Mouse (Mus musculus) cerebellum, adult 8-10 months (tissue): ENCODE measurements at regions not wholly inside any gene's neighbourhood (a gene's known extent, or its start where the extent isn't known, plus 50 kb on each side); places are given as distances from the start of the nearest gene placed in this dataset.
"Not testable (repeated sequence)": the region's sequence is repeated elsewhere in the genome, so short reads cannot be mapped to it uniquely, and the experiment has no call there.

ENCODE experiments used
- DNase-seq: peaks from one replicate; pipeline ENCODE4 v3.0.0; 2022

GRCm38 (mm10) chr6:95058017-95058416 lies 59.0 kb upstream of the Kbtbd8 start:
- peak; percentile 14 for DNase-seq

DNA sequence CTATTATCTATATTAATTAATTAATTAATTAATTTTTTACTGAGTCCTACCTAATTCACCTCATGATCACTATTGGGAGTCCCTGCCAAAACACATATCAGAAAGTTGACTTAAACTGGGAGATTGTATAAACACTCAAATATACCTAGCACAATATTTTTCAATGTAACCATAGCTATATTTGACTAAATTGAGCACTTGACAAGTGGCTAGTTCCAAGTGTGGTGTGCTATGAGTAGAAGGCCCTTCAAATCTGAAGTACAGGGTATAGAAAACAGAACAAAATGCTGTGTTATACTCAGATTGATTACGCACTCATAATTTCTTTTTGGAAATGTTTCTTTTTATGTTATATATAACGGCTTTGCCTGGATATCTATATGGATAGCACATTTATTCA lies 60.8 kb upstream of the Kbtbd8 start:
- no peak for DNase-seq

DNA sequence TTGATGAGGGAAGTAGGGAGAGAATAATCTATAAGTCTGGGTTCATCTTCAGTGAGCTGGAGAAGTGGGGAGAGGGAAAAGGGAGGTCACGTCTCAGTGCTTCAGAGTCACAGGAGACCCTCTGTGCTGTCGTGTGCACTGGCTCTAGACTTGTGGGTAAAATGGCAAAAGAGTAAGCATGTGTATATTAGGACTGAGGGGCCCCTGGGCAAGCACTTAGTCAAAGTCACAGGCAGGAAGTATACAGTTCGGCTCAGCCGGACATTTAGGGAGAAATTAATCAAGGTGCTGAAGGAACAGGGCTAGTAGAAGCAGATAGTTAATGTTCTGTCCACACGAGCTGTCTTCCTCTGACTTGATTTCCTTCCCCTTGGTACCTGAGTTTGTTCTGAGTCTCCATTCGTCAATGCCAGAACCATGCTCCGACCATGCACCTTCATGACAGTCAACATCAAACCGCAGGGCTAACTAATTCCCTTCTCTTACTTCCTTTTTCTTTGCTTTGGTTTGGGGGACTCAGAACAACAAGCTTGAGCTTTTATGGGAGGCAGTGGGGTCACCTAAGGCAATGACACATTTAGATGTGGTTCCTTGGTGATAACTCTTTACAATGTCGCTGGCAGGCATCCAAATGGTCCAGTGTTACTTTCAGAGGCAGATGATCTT lies 63.2 kb upstream of the Kbtbd8 start:
- DNase-seq = no peak

- DNase-seq = not testable (repeated sequence)
These were observed 75.7 kb upstream of the Kbtbd8 start for GRCm38 (mm10) chr6:95041351-95041750.

GRCm38 (mm10) chr6:95024239-95024638 lies 92.8 kb upstream of the Kbtbd8 start:
- no peak for DNase-seq

DNA sequence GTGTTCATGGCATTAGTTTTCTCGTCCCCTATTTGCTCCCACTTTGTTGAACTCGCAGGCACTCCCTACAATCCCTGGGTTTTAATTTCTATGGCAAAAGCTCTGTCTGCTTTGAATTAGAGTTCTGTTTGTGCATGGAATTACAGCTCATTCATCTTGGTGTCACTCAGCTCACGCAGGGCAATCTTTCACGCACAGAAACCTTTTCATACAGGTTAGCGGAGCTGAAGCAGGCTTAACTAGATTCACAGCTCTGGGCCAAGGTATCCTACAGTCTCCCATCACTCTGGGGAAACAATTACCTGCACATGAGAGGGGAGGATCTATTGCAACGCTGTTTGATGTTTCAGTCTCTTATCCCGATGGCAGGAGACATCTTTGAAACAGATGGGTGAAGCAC lies 95.3 kb upstream of the Kbtbd8 start:
- DNase-seq = no peak

DNA sequence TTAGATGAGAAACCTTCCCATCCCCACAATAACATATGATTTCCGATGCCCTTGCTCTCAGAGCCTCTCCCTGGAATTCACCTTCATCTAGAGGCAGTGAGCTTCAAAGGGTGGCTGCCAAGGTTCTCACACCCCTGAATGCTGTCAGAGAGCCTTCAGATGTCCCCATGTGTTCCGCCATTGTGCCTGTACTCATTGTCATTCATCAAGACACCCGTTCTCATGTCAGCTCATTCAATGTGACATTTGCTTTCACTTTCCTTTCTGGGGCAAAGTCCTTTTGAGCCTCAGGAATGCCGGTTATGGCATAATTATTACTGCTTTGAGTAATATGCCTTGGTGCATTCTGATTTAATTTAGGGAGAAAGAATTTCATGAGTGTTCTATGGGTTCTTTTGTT lies 99.1 kb upstream of the Kbtbd8 start:
- DNase-seq = no peak

DNA sequence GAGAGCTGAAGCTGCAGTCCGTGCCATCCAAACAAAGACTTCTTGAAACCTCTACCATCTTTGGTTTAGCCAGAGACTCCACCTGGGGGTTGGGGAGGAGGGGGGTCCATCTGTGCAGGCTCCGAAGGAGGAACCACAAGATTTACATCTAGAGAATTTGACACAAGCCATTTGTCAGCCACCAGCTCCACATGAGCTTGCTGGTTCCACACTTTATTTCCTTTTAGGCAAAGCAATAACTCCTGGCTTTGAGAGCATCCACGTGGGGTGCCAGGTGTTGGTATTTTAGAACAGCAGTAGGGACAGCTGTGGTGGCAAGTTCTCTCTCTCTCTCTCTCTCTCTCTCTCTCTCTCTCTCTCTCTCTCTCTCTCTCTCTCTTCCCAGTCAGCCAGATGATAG lies 99.6 kb upstream of the Kbtbd8 start:
- DNase-seq = no peak

DNA sequence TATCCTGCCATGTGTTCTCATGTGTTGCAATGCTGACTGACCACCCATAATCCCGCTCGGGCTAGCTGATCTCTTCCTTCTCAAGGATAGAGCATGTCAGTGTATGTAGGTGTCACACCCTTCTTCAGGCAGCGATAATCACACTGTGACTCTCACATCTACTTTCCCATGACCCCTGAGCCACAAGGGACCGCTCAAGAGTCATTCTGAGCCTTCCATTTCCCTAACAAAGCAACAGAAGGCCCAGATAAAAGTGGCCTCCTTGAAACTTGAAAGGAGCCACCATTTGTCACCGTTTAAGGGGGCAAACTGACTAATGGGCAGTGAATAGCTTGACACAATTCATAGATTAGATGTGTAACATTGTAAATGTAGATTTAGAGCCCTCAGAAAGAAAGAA lies 103.9 kb upstream of the Kbtbd8 start:
- DNase-seq = no peak

- no peak for DNase-seq
These were observed 110.6 kb upstream of the Kbtbd8 start for GRCm38 (mm10) chr6:95006485-95006884.

DNA sequence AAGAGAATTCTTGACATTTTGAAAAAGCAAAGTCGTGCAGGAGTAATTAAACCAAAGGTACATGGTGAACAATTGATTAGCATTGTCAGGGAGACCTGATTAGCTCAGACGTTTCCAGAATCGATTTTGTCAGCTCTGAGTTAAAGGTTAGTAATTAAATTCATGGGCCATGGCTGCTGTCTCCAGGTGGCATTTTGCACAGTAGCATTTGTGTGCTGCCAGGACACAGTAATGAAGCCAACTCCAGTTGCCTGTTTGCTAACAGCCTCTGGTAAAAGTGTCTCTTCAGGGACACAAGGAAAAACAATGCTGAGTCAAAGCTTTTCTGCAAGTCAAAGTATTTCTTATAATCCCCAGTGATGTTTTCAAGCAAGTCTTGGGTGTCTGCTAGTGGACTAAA lies 113.3 kb upstream of the Kbtbd8 start:
- DNase-seq = no peak

- no peak for DNase-seq
These were observed 117.5 kb upstream of the Kbtbd8 start for GRCm38 (mm10) chr6:94999562-94999961.

- no peak for DNase-seq
These were observed 118.0 kb upstream of the Kbtbd8 start for GRCm38 (mm10) chr6:94999002-94999401.

DNA sequence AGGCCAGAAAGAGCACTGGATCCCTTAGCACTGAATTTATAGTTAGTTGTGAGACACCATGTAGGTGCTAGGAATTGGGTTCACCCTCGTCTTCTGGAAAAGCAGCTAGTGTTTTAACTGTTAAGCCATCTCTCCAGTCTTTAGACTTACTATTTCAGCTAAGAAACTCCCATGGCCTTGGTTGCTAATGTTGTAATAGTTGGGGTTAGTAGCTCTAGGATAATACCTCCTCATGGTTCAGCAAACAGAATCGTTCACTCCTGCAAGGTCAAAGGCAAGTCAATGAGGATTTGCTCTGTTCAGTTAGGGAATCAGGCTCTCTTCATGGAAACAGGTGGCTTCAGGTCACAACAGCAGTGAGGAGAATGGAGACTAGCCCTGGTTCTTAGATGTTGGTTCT lies 118.7 kb upstream of the Kbtbd8 start:
- DNase-seq = no peak

DNA sequence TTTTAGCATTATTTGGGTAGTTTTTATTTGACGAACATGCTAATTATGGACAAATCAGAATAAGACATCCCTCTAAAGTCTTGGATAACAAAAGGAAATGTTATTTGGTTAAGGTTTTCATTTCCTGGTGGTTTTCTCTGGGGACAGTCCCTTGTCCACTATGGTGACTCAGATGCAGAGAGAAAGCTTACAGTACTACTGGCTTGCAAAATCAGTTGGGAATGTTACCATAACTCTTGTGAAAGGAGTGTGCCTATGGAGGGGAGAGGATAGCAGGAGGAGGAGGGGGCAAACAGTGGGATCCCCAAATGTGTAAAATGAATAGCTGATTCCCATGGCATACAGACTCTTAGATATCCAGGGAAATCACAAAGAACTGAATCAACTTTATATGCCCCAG lies 122.7 kb upstream of the Kbtbd8 start:
- DNase-seq = no peak

DNA sequence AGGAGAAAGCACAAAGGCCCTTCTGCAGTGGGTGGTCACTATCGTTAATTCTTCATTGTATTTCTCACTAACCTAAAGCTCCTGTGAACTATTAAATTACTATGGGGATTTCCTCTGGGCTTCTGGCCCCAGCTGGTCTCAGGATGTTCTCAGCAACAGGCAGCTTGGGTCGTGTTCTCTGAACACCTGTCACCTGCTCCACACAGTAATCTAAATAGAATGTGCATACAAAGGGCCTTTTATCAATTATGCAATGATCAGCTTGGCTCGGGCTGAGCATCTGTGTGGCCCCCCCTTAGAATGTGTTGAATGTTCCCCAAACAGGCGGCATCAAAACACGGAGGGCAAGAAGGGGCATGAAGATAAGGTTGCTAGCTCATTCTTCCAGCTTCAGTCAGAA lies 129.6 kb upstream of the Kbtbd8 start:
- no peak for DNase-seq

DNA sequence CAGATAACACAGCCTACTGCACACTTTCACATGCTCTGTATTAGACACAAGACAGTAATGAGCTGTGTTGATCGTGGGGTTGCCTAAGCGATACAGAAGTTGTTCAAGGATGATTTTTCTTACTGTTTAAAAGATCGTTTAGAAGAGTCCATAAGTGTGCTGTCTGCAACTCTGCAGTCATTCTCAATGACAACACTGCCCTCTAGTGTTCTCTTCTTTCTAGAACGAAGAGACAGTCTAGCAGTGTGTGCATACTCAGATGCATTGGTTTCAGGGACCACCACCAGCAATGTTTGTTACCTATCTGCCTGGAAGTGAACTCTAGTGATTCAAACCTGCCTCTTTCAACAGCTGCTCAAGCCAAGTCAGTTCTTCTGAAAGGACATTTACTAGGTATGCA lies 130.7 kb upstream of the Kbtbd8 start:
- peak; percentile 27 for DNase-seq

DNA sequence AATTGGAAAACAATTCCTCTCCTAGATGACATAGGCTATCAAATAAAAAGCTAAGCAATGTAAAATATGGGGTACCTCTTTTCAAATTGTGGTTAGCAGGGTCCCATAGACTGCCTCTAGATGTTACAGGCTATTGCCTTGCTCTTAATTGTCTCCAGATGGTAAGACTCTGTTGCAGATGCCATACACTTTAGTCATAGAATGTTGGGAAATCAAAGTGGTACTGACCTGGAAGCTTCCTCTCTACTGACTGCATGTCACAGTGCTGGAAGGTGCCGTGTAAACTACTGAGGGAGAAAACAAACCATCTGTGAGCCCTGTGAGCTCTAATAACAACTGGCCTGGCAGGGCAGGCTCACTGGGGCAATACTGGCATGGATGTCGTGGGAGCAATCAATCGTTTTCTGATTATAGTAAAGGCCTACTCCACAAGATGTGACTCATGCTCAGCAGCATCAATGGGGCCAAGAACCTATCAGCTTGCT lies 132.6 kb upstream of the Kbtbd8 start:
- no peak for DNase-seq

GRCm38 (mm10) chr6:94968683-94969082 lies 148.4 kb upstream of the Kbtbd8 start:
- DNase-seq = no peak

DNA sequence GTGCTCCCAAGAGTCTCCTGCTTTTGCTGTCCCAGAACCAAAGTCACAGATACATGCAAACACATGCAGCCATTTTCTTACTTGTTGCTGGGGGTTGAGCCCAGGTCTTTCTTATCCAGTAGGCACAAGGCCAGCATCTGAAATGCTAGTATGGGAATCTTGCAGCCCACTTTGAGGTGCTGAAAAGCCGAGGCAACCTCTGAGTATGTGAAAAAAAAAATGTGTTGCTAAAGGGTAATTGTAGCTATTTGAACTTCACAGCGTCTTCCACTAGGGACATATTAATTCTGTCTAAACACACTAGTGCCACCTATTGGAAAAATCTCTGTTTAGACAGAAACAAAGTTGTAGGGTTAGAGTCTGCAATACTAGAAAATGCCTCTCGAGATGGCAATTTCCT lies 150.1 kb upstream of the Kbtbd8 start:
- no peak for DNase-seq

- DNase-seq = no peak
These were observed 153.8 kb upstream of the Kbtbd8 start for GRCm38 (mm10) chr6:94963204-94963603.

DNA sequence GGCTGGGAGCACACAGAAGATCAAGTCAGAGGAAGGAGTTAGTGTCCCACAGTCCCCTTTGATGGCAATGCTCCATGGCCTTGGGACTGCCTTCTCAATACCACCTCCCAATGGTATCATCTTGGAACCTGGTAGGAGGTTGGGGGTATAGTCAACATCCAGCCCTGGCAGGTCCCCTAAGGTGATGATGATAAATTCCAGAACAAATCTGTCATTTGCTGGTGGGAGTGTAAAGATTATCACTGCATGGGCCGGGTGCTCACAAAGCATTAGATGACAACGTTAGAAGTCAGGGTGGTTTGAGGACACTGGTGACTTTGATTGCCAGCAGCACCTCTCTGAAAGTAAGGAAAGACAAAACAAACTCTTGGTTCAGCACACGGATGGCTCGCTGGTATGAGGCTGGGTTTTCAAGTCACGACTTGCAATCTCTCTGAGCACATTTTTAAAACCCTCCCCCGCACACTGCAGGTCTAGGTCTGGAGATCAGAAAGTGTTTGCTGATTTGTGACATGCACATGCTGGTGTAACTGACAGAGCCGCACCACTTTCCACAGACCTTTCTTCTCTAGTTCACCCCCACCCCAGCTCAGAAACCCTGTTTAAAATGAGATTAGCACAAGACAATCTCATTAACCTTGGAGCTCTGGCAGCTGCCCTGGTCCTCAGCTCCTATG lies 154.5 kb upstream of the Kbtbd8 start:
- DNase-seq = no peak

- DNase-seq = no peak
These were observed 155.2 kb upstream of the Kbtbd8 start for GRCm38 (mm10) chr6:94961821-94962220.

GRCm38 (mm10) chr6:94957990-94958389 lies 159.1 kb upstream of the Kbtbd8 start:
- DNase-seq = no peak

DNA sequence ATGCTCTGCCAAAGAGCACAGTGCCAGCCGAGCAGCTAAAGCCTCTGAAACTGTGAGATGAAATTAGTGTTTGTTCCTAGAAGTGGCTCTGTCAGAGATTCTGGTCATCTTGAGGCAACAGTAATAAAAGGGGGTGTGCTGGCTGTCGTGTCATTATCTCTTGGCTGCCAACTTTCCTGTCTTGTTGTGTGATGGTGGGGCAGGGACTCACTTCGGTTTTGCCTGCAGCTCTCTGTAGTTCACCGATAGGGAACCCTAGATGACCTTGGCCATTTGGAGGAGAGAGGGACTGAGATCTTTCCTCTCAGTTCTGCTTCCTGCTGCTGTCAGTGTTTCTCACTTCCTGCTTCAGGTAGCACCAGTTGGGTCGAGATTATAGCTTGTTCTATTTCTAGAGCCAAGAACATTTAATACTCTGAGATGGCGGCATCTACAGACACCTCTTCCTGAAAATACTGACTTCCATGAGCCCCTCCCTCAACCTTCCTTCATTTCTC lies 159.8 kb upstream of the Kbtbd8 start:
- DNase-seq = no peak
